Mouse (Mus musculus) intestine, embryonic 16.5 days (tissue): ENCODE results near the gene Cc2d1b. TPM values are rescaled to one million over a fixed set of nuclear protein-coding genes. Genes with fewer than 3 reads are reported as not detected.

Experiments
- ATAC-seq: fragments of 200-750 bp; cut with Nextera tagmentation; 2 replicates; pipeline ENCODE4 v1.8.0; 2017; ENCODE audit warnings: moderate TSS enrichment, moderate library complexity
- H3K27ac ChIP-seq: fragments of 300-500 bp; sonication (generic); 2 replicates; pipeline ENCODE4 v1.5.1; 2014; ENCODE audit warnings: mild to moderate bottlenecking, low read length
- H3K27me3 ChIP-seq: fragments of 300-500 bp; sonication (generic); replicated peaks from 2 replicates; pipeline ENCODE4 v1.6.1; 2014; ENCODE audit warnings: low read length, control low read depth, mixed read lengths; ENCODE audit not compliant: control insufficient read depth, insufficient read depth
- H3K36me3 ChIP-seq: fragments of 300-500 bp; sonication (generic); 2 replicates; pipeline ENCODE4 v1.6.1; 2014; ENCODE audit warnings: low read length, control low read depth; ENCODE audit not compliant: control insufficient read depth, insufficient read depth
- H3K4me1 ChIP-seq: fragments of 300-500 bp; sonication (generic); 2 replicates; pipeline ENCODE4 v1.6.1; 2014; ENCODE audit warnings: low read length, control low read depth, mixed read lengths; ENCODE audit not compliant: control insufficient read depth, insufficient read depth
- H3K4me2 ChIP-seq: fragments of 300-500 bp; sonication (generic); 2 replicates; pipeline ENCODE4 v1.6.1; 2014; ENCODE audit warnings: low read depth, low read length, control low read depth
- H3K4me3 ChIP-seq: fragments of 300-500 bp; sonication (generic); 2 replicates; pipeline ENCODE4 v1.5.1; 2014; ENCODE audit warnings: mild to moderate bottlenecking, low read length
- H3K9ac ChIP-seq: fragments of 300-500 bp; sonication (generic); 2 replicates; pipeline ENCODE4 v1.6.1; 2014; ENCODE audit warnings: low read depth, low read length
- H3K9me3 ChIP-seq: fragments of 300-500 bp; sonication (generic); 2 replicates; pipeline ENCODE4 v1.6.1; 2016; ENCODE audit warnings: low read length, control low read depth; ENCODE audit not compliant: control insufficient read depth
- WGBS: fragments of 180-500 bp; shearing (Covaris S2); extraction: QIAGEN DNeasy Blood & Tissue Kit; methylation state at CpG from one replicate; pipeline ENCODE4 v1.1.7; 2014; 5-methylcytosine and 5-hydroxymethylcytosine counted together
- polyA plus RNA-seq: library from polyadenylated mRNA; unstranded; fragments of >200 nt; fragmentation: Nextera tagmentation; extraction: Ambion mirVana; gene quantifications from 2 replicates; pipeline ENCODE4 v1.2.1, GENCODE M21; 2015

Gene Cc2d1b
- 33.0 and 35.2 TPM in 2 replicates for polyA plus RNA-seq

DNA sequence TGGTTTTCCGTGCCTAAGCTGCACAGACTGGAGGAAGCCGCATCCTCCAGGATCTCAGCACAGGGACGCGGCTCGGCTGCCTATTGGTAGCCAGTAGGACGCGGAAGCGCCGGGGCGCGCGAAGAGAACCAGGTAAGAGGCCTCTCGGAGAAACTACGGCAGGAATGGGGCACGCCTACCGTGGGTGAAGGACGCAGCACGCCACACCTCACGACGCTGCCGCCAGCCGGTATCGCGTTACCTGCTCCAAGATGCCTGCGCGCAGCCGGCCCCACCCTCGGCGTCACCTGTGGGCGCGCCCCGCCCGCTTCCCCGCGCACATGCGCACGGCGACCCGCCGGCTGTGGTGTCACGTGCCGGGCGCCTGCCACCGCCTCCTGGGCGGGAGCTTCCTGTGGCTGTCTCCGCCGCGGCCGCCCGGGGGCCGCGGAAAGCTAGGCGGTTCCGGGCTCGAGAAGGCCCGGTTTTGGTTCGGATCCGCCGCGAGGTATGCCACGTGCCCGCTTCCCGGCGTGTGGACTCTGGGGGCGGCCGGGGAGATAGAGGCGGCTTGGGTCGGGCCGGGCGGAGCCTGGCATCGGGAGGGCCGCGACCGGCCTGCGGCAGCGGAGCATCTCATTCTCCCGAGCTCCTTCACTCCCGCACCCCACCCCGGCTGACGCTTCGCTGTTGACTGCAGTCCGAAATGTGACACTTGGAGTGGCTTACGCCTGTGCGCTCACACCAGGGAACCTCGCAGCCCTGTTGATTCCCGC is at the start of gene Cc2d1b:
Cc2d1b (plus strand) TSS at position 354 of the 755 bp plus-strand sequence.
- WGBS = under 1% methylated on average over 83 of the region's 86 CpGs
- no peaks in the 10 kb centered on the region for H3K9me3 ChIP-seq
- peak within 1 kb of the TSS; percentile 70 for H3K4me2 ChIP-seq
- peak within 1 kb of the TSS; percentile 86 for H3K27ac ChIP-seq
- peaks cover 3% of the 10 kb centered on the region; the same call in 1 of the 2 replicates for H3K4me1 ChIP-seq
- H3K4me3 ChIP-seq = peak within 1 kb of the TSS; percentile 81
- H3K9ac ChIP-seq = peak within 1 kb of the TSS; percentile 88
- peak; percentile 95 for ATAC-seq
- no peaks in the 10 kb centered on the region for H3K36me3 ChIP-seq
- no peaks in the 10 kb centered on the region for H3K27me3 ChIP-seq

DNA sequence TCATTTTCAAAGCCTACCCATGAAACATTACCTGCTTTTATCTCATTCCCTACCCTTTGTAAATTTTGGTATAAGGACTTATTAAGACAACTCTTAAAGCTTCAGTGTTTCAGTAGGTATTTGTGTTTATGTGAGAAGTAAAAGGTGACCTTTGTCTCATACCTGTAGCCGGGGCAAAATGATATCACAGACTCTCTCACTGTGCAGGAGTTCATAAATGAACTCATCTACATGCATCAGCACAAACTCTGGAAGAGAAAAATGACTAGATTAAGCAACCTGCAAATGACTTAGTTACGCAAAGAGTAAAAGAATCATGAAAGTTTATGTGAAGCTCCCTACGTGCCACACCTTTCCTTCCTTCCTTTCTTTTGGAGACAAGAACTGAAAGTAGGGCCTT is 47.1 kb upstream of the Cc2d1b start:
- H3K9me3 ChIP-seq = no peaks in the 10 kb centered on the region
- H3K9ac ChIP-seq = no peak overlapping the region
- no peak for ATAC-seq
- no peak overlapping the region for H3K27ac ChIP-seq
- 91% methylated on average over 3 of the region's 3 CpGs for WGBS
- H3K4me2 ChIP-seq = no peak overlapping the region
- peaks cover 12% of the 10 kb centered on the region for H3K36me3 ChIP-seq
- H3K4me3 ChIP-seq = no peak overlapping the region
- H3K27me3 ChIP-seq = no peaks in the 10 kb centered on the region
- peaks cover under 1% of the 10 kb centered on the region; the same call in 1 of the 2 replicates for H3K4me1 ChIP-seq

- WGBS = under 1% methylated on average over 64 of the region's 64 CpGs
These were observed 40.6 kb upstream of the Cc2d1b start, which contains the start of the genes Prpf38a and Orc1 for GRCm38 (mm10) chr4:108578840-108579742. Prpf38a (minus strand) TSS chr4:108579336. Orc1 (plus strand) TSS chr4:108579423.

DNA sequence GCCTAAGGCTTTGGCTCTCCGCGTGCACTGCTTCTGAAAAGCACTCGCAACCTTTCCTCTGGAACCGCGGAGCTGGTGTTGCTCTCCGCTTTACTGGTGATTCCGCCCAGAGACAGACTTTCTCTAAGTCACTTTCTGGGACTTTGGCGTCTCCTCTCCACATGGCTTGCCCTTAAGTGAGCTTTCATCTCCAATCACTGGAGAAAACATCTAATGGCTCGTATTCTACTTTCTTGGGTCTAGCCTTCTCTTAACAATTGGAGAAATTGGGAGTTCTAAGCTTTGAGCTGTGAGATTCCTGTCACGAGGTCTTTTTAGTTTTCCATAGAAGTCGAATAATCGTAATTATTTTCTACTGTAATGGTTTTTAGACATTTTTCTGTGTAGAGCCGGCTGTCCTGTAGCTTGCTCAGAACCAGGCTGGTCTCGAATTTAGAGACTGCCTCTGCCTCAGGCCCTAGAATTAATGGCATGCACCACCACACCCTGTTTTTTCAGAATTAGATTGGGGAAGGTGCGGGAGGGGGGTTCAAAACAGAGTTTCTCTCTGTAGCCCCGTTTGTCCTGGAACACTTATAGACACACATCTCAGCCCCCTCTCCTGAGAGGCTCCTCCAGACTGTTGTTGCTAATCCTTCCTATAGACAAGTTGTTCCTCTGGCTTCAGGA is 39.9 kb upstream of the Cc2d1b start:
- Histone ChIP-seq H3K4me3 (peak overlapping the region; percentile 70), H3K4me2 (peak overlapping the region; percentile 84), H3K27me3 (no peaks in the 10 kb centered on the region), H3K36me3 (peaks cover 4% of the 10 kb centered on the region), H3K9ac (peak overlapping the region; percentile 70), H3K9me3 (no peaks in the 10 kb centered on the region), H3K27ac (peak overlapping the region; percentile 75), H3K4me1 (peaks cover 5% of the 10 kb centered on the region)
- ATAC-seq = no peak
- WGBS = 2% methylated on average over 16 of the region's 16 CpGs

More at GRCm38 (mm10) chr4:108578840-108579742, 40.6 kb upstream of the Cc2d1b start, which contains the start of the genes Prpf38a and Orc1:
- Histone ChIP-seq H3K27me3 (no peaks in the 10 kb centered on the region), H3K4me1 (peaks cover 5% of the 10 kb centered on the region), H3K9me3 (no peaks in the 10 kb centered on the region), H3K4me3 (peak within 1 kb of the TSS; percentile 70), H3K36me3 (peaks cover 5% of the 10 kb centered on the region), H3K27ac (peak within 1 kb of the TSS; percentile 77), H3K9ac (peak within 1 kb of the TSS; percentile 70), H3K4me2 (peak within 1 kb of the TSS; percentile 84)
- ATAC-seq = peak; percentile 99

GRCm38 (mm10) chr4:108593376-108593775 is 26.4 kb upstream of the Cc2d1b start:
- Histone ChIP-seq H3K36me3 (no peaks in the 10 kb centered on the region), H3K4me1 (no peaks in the 10 kb centered on the region; the same call in 1 of the 2 replicates), H3K9ac (no peak overlapping the region), H3K9me3 (no peaks in the 10 kb centered on the region), H3K27ac (no peak overlapping the region), H3K27me3 (no peaks in the 10 kb centered on the region), H3K4me2 (no peak overlapping the region), H3K4me3 (no peak overlapping the region)
- no peak for ATAC-seq
- 89% methylated on average over 2 of the region's 2 CpGs for WGBS

DNA sequence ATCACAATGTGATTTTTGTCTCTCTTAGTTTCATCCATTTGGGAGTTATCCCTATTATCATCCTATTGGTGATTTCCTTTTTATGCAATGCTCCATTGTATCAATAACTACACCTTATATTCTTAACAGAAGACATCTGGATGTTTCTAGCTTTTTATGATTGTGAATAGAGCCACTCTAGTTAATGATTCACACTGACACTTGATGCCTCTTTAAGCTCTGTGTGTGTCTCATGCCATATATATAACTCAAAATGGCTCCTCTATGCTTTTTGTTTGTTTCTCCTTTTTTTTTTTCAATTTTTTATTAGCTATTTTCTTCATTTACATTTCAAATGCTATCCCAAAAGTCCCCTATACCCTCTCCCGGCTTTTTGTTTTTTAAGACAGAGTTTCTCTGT is 24.0 kb upstream of the Cc2d1b start:
- H3K36me3 ChIP-seq = no peaks in the 10 kb centered on the region
- peak; percentile 77 for ATAC-seq
- H3K4me1 ChIP-seq = no peaks in the 10 kb centered on the region; the same call in 1 of the 2 replicates
- H3K9me3 ChIP-seq = no peaks in the 10 kb centered on the region
- no peak overlapping the region for H3K9ac ChIP-seq
- H3K27me3 ChIP-seq = no peaks in the 10 kb centered on the region
- no peak overlapping the region for H3K4me3 ChIP-seq
- 71% methylated on average over 1 of the region's 1 CpGs for WGBS
- H3K27ac ChIP-seq = peak overlapping the region; percentile 50
- no peak overlapping the region for H3K4me2 ChIP-seq

- peaks cover 9% of the 10 kb centered on the region for H3K36me3 ChIP-seq
- WGBS = 80% methylated on average over 4 of the region's 4 CpGs
- ATAC-seq = no peak
These were observed 21.4 kb upstream of the Cc2d1b start for GRCm38 (mm10) chr4:108598306-108598705.

DNA sequence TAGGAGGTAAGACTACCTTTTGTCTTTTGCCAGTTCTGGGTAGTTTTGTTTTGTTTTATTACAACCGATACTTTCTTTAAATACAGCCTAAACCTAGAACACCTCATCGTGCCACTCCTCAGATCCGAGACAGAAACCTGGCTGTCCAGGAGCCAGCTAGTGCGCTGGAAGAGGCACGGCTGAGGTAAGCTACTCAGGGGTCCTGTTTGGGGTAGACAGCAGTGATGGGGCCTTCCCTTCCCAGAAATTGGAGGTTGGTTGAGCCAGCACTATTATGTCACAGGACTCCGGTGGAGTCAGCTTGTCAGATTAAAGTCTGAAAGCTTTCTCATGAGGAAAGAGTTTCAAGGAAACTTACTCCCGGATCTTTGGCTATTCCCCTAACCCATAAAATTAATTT is 17.9 kb upstream of the Cc2d1b start:
- H3K4me1 ChIP-seq = no peaks in the 10 kb centered on the region
- 82% methylated on average over 7 of the region's 7 CpGs for WGBS
- H3K27me3 ChIP-seq = no peaks in the 10 kb centered on the region
- peaks cover 18% of the 10 kb centered on the region for H3K36me3 ChIP-seq
- H3K9me3 ChIP-seq = peaks cover 7% of the 10 kb centered on the region
- ATAC-seq = peak; percentile 76
- peak overlapping the region; percentile 49; the same call in 1 of the 2 replicates for H3K27ac ChIP-seq
- H3K9ac ChIP-seq = no peak overlapping the region
- no peak overlapping the region for H3K4me3 ChIP-seq
- no peak overlapping the region for H3K4me2 ChIP-seq

More at GRCm38 (mm10) chr4:108598306-108598705, 21.4 kb upstream of the Cc2d1b start:
- no peak overlapping the region for H3K4me2 ChIP-seq
- H3K9ac ChIP-seq = no peak overlapping the region
- H3K4me1 ChIP-seq = no peaks in the 10 kb centered on the region; the same call in 1 of the 2 replicates
- H3K9me3 ChIP-seq = peaks cover 5% of the 10 kb centered on the region
- no peaks in the 10 kb centered on the region for H3K27me3 ChIP-seq
- no peak overlapping the region for H3K27ac ChIP-seq
- no peak overlapping the region for H3K4me3 ChIP-seq
